Mouse (Mus musculus) layer of hippocampus, postnatal 36 days (tissue): ENCODE measurements around the gene Fam174b. TPM values are rescaled to one million over a fixed set of nuclear protein-coding genes. Genes with fewer than 3 reads are reported as not detected.

Experiments
- DNase-seq, 2 experiments: peaks; one replicate each; pipeline ENCODE4 v3.0.0; 2022
- microRNA-seq, 2 experiments: library from miRNA; unstranded; fragments of <30 nt; microRNA quantifications; one replicate each; pipeline ENCODE4 v1.2.0; 2021
- total RNA-seq, 2 experiments: library from RNA; stranded (reverse); gene quantifications; 2 replicates each; pipeline ENCODE4 v1.2.3; 2021

Gene Fam174b
- total RNA-seq, 2 experiments from 2014 or later, result 30.2 to 31.6 TPM

DNA sequence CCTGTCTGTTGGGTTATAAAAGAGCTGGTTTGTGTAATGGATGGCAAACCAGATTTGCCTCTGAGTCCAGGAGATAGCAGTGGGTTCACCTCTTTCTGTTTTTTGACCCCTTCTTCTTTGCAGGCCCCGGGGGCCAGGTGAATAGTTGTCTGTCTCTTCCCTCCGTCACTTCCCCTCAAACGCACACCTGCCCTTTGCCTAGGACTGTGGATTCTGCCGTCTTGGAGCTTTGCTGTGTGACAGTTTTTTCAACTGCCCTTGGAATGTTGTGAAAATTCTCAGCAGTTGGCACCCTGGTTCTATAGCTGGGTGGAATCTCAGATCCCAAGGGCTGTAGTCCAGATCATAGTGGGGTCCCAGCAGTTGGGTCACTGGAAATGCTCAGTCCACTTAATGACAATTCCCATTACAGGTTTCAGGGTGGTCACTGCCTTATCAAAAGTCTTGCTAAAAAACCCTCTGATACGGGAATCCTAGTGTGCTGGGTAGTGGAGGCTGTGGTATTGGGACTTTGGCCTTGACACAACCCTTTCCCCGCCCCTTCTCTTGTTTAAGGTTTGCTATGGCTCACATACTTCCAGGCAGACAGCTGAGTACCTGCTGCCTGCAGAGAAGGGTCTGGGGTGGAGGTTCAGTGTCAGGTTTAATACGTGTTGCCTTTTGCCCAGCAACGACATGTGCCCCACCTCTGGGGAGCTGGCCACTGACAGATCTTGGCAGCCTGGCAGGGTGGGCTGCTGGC lies 76.3 kb downstream of the Fam174b start:
- DNase-seq, result no peak

DNA sequence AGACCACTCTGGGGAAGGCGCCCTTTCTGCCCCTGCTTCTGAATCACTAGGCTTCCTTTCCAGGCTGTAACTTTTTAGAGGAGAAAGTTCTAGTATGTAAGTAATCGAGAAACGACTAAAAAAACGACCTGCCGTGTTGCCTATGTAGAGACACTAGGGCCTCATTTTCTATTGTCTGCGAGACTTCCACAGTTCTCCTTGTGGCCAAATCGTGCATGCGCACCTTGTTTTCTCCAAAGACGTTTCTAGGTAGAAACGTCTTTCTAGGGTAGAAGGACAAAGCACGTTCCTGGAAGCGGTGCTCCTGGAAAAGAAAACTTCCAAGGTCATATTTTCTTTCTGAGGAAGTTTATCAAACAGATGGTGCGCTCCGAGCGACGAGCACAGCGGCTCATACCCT lies 79.3 kb downstream of the Fam174b start:
- DNase-seq, result no peak

Small RNA genes within 50 kb of the gene (microRNA-seq; reads per million reads assigned to microRNA genes)
- gene Mir7234, result 0 reads per million in 2 experiments

Other genes starting within 250 kb of the Fam174b start
- gene Chd2, start 198.5 kb upstream of the Fam174b start, total RNA-seq, result 10 to 100 TPM; 46.4 to 61.7 TPM